Mouse (Mus musculus) testis, postnatal 10 days (tissue): ENCODE measurements around the gene Olfr1275.

Experiments
- DNase-seq: peaks from one replicate; pipeline ENCODE4 v3.0.0; 2021; ENCODE audit warnings: low spot score

Gene Olfr1275

DNA sequence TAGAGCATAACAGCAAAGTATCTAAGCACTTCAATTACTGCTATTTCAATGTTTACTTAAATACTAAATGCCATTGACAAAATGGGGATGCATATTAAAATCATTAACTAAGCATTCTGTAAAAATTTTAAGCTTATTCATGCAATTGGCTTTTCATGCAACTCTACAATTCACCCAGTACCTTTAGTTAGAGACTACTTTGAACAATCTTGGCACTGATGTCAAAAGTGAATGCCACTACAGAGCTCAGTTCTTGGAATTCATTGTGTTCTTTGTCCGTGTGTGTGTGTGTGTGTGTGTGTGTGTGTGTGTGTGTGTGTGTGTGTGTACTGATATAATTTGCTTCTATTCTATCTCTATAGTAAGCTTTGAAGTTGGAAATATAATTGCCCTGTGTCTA, at the start of gene Olfr1275:
Gene Olfr1275, minus strand, starts transcription at position 101 of the 400 bp plus-strand sequence.
- DNase-seq = no peak

DNA sequence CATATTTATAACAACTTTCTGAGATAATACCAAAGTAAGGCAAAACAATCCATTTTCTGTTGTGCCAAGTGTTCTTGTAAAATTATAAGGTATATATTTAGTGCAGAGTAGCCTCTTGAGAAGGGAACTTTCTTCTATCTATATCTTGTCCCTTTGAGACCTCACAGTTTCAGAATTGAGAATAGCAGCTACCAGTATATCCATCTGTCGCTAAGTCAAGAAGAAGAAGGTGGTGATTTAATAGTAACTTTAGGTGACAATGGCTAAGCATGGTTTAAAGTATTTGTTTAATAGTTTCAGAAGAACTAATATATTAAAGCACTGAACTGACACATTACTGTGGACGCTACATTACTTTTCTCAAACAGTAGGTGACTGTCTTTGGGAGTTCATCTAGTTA, 38.9 kb upstream of the Olfr1275 start, which contains the start of gene Olfr1277:
Gene Olfr1277, minus strand, starts transcription at position 101 of the 400 bp plus-strand sequence.
- no peak for DNase-seq

DNA sequence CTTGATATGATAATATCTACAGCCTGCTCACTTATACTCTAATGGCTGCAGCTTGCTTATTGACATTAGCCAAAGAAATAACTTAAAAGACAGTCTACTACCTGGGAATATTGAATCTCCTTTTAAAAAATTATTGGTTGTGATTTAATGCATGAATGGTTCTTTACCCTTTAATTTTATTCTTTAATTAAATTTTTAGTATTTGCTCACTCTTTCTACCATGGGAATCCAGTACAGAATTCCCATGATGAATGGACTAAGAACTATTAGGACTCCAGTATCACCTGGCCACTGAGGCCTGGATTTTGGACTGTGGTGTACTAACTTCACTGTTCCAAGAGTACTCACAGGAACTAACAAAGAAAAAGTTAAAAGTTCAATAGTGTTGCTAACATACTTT, 19.1 kb upstream of the Olfr1275 start, which contains the start of gene Olfr1276:
Gene Olfr1276, plus strand, starts transcription at position 301 of the 400 bp plus-strand sequence.
- no peak for DNase-seq

DNA sequence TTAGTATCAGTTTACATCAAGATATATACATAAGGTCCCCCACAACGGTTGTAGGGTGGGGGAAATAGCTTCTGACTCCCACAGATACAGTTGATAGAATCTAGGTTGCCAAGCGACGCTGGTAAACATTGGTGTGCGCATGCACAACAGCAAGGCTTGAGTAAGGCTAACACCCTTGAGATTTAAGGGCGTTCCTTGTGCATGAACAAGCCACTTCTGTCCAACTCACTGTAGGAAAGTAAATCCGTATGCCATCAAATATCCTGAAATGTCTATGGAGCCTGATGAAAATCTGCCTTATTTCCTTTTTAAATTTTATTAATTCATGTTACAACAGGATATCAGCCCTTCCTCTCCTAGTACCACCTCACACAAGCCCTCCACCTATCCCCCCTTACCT, 5.6 kb downstream of the Olfr1275 start, which contains the start of gene 4930430A15Rik:
Gene 4930430A15Rik, minus strand, starts transcription at position 101 of the 400 bp plus-strand sequence.
- DNase-seq = no peak

DNA sequence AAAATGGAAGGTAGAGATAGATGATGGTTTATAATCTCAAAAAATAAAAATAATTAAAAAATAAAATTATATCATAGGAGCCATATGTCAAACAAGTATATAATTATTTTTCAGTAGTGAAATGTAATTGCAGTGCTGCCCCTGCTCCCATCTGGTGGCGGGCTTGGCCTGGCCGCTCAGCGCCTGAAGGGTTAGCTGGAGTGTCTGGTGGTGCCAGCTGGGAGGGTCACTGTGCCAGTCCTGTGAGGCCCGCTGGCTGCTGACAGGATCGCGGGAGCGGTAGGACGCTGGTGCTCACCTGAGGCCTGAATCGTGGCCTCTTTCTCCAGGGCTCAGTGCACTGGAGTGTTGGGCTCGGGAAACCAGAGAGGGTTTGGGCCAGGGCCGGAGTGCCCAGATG, 53.0 kb downstream of the Olfr1275 start:
- no peak for DNase-seq
